Mouse (Mus musculus) liver, embryonic 13.5 days (tissue): Measurements from ENCODE around the gene Elk4. TPM values are rescaled to one million over a fixed set of nuclear protein-coding genes. Genes with fewer than 3 reads are reported as not detected.

Experiments used
- ATAC-seq: fragments of 200-750 bp; cut with Nextera tagmentation; 2 replicates; pipeline ENCODE4 v1.8.0; 2017; ENCODE audit warnings: low read depth, mild to moderate bottlenecking, moderate number of reproducible peaks, moderate library complexity
- DNase-seq: peaks from one replicate; pipeline ENCODE4 v3.0.0; 2022
- H3K27ac ChIP-seq: fragments of 300-500 bp; sonication (generic); 2 replicates; pipeline ENCODE4 v1.5.1; 2015; ENCODE audit warnings: moderate library complexity, mild to moderate bottlenecking, inconsistent platforms
- H3K27me3 ChIP-seq: fragments of 300-500 bp; sonication (generic); 2 replicates; pipeline ENCODE4 v1.6.1; 2015; ENCODE audit warnings: mild to moderate bottlenecking, inconsistent platforms
- H3K36me3 ChIP-seq: fragments of 300-500 bp; sonication (generic); 2 replicates; pipeline ENCODE4 v1.6.1; 2015; ENCODE audit warnings: mild to moderate bottlenecking, inconsistent platforms
- H3K4me1 ChIP-seq: fragments of 300-500 bp; sonication (generic); replicated peaks from 2 replicates; pipeline ENCODE4 v1.6.1; 2015; ENCODE audit warnings: inconsistent platforms
- H3K4me2 ChIP-seq: fragments of 300-500 bp; sonication (generic); 2 replicates; pipeline ENCODE4 v1.6.1; 2015; ENCODE audit warnings: inconsistent platforms, mild to moderate bottlenecking, moderate library complexity
- H3K4me3 ChIP-seq: fragments of 300-500 bp; sonication (generic); replicated peaks from 2 replicates; pipeline ENCODE4 v1.5.1; 2015; ENCODE audit warnings: mild to moderate bottlenecking, inconsistent platforms
- H3K9ac ChIP-seq: fragments of 300-500 bp; sonication (generic); 2 replicates; pipeline ENCODE4 v1.6.1; 2015; ENCODE audit warnings: mild to moderate bottlenecking, inconsistent platforms
- H3K9me3 ChIP-seq: fragments of 300-500 bp; sonication (generic); replicated peaks from 2 replicates; pipeline ENCODE4 v1.6.1; 2016; ENCODE audit warnings: inconsistent platforms
- WGBS: fragments of 180-500 bp; shearing (Covaris S2); methylation state at CpG from one replicate; pipeline ENCODE4 v1.1.7; 2015; ENCODE audit not compliant: insufficient replicate concordance; 5-methylcytosine and 5-hydroxymethylcytosine counted together
- polyA plus RNA-seq: library from polyadenylated mRNA; unstranded; fragments of >200 nt; fragmentation: Nextera tagmentation; extraction: Ambion mirVana; gene quantifications from 2 replicates; pipeline ENCODE4 v1.2.1, GENCODE M21; 2015

The Elk4 gene
- polyA plus RNA-seq, 1 experiment from 2014 or later: 9.5 TPM

DNA sequence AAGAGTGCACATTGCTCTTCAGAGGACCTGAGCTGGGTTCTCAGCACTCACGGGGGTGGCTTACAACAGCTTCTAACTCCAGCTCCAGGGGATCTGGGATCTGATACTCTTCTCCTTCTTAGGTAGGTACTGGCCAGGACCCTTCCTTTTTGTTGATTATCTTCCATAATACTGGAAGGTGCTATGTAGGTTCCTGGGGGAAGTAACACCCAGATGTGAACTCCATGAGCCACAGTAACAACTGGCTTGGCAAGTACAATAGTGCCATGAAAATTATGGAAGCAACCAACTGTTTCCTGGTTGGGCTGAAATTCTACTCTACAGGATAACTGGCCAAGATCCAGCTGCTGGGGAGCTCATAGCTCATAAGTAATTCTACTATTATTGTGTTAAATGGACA, 1.9 kb upstream of the Elk4 start:
- no peaks in the 10 kb centered on the region for H3K27me3 ChIP-seq
- no peak overlapping the region for H3K4me3 ChIP-seq
- WGBS: 85% methylated on average over 1 of the region's 1 CpGs
- peaks cover 39% of the 10 kb centered on the region for H3K4me1 ChIP-seq
- no peaks in the 10 kb centered on the region for H3K9me3 ChIP-seq
- DNase-seq: no peak
- no peak overlapping the region for H3K4me2 ChIP-seq
- H3K36me3 ChIP-seq: no peaks in the 10 kb centered on the region
- no peak overlapping the region for H3K27ac ChIP-seq
- no peak overlapping the region for H3K9ac ChIP-seq
- no peak for ATAC-seq

DNA sequence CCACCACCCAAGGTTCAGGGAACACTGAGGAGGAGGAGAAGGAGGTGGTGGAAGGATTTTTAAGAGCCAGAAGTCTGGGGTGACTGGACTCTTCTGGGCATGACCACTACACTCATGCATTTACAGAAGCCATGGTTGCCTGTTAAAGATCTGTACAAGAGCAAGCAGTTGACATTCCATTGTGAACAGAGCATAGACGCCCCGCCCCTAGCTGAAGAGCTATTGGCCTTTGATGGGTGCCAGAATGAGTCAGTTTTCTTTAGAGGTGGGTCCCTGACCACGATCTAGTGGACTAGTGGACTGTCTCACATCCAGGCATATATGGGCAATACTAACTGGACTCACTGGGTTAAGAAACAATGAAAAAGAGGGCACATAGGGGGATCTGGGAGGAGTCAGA, 1.4 kb upstream of the Elk4 start:
- WGBS: 66% methylated on average over 3 of the region's 3 CpGs
- H3K9ac ChIP-seq: no peak overlapping the region
- no peaks in the 10 kb centered on the region for H3K9me3 ChIP-seq
- peaks cover 45% of the 10 kb centered on the region for H3K4me1 ChIP-seq
- H3K27ac ChIP-seq: no peak overlapping the region
- ATAC-seq: no peak
- no peak overlapping the region for H3K4me3 ChIP-seq
- H3K27me3 ChIP-seq: no peaks in the 10 kb centered on the region
- H3K36me3 ChIP-seq: no peaks in the 10 kb centered on the region
- no peak overlapping the region for H3K4me2 ChIP-seq
- no peak for DNase-seq

DNA sequence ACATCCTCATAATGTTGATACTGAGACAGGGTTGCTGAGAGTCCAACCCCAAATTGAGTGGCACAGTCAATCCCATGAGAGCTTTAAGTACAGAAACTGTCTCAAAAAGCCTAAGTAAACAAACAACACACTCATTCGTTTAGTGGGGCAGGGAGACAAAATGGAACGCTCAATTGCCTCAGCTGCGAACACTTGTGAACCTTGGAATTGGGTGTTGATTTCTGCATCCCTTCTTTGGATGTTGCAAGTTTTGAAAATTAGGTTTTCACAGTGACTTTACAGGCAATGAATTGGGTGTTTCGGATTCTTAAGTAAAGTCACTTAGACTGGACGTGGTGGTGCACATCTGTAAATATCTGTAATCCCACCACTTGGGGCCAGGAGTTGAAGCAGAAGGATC, 686 bp upstream of the Elk4 start:
- Histone ChIP-seq H3K36me3 (no peaks in the 10 kb centered on the region), H3K27me3 (no peaks in the 10 kb centered on the region), H3K27ac (peak overlapping the region; percentile 97), H3K9ac (peak overlapping the region; percentile 86), H3K4me1 (peaks cover 51% of the 10 kb centered on the region), H3K9me3 (no peaks in the 10 kb centered on the region), H3K4me3 (peak overlapping the region; percentile 86), H3K4me2 (peak overlapping the region; percentile 91)
- WGBS: 35% methylated on average over 5 of the region's 5 CpGs
- DNase-seq (no peak), ATAC-seq (no peak)

GRCm38 (mm10) chr1:132007828-132008827, 721 bp downstream of the Elk4 start:
- H3K4me3 ChIP-seq: peak overlapping the region; percentile 86
- peak overlapping the region; percentile 86 for H3K9ac ChIP-seq
- peak overlapping the region; percentile 91 for H3K4me2 ChIP-seq
- peaks cover 60% of the 10 kb centered on the region for H3K4me1 ChIP-seq
- WGBS: under 1% methylated on average over 72 of the region's 72 CpGs
- H3K27me3 ChIP-seq: no peaks in the 10 kb centered on the region
- DNase-seq: peak; percentile 75
- ATAC-seq: peak; percentile 89
- peak overlapping the region; percentile 97 for H3K27ac ChIP-seq
- H3K36me3 ChIP-seq: peaks cover 6% of the 10 kb centered on the region; the same call in 1 of the 2 replicates
- H3K9me3 ChIP-seq: no peaks in the 10 kb centered on the region

DNA sequence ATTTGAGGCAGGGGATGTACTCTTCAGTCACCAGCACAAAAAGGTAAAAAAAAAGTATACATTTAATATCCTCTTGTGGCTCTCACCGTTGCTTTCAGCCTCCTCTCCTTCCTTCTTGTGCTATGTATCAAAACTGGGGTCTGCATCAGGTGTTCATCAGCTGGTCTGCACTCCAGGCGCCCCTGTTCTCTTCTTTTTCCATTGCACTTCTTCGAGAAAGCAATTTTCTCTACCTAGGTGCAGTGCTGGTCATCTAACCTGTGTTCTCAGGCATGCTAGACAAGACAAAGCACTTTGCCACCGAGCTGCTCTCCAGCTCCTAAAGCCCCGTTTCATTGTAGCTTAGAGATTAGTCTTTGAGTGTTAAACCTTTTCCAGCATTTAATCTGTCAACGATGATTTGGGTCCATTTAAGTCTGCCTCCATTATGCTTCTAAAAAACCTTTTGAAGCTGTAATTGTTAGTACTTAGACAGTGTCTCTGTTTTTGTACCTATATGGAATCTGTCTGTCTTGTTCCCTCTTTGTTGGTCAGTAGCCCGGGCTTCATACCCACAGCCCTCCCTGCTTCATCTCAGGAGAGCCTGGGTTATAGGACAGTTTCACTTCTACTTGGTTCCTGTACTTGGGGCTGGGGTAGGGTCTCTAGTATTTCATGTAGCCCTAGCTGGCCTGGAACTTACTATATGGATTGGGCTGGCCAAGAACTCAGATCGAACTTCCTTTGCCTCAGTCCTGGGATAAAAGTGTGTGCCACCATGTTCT, 1.7 kb downstream of the Elk4 start:
- no peak for ATAC-seq
- Histone ChIP-seq H3K27me3 (no peaks in the 10 kb centered on the region), H3K4me2 (peak overlapping the region; percentile 91), H3K9ac (peak overlapping the region; percentile 86), H3K27ac (peak overlapping the region; percentile 97), H3K36me3 (peaks cover 9% of the 10 kb centered on the region), H3K9me3 (no peaks in the 10 kb centered on the region), H3K4me3 (peak overlapping the region; percentile 86), H3K4me1 (peaks cover 60% of the 10 kb centered on the region)
- 19% methylated on average over 8 of the region's 8 CpGs for WGBS
- DNase-seq: no peak

DNA sequence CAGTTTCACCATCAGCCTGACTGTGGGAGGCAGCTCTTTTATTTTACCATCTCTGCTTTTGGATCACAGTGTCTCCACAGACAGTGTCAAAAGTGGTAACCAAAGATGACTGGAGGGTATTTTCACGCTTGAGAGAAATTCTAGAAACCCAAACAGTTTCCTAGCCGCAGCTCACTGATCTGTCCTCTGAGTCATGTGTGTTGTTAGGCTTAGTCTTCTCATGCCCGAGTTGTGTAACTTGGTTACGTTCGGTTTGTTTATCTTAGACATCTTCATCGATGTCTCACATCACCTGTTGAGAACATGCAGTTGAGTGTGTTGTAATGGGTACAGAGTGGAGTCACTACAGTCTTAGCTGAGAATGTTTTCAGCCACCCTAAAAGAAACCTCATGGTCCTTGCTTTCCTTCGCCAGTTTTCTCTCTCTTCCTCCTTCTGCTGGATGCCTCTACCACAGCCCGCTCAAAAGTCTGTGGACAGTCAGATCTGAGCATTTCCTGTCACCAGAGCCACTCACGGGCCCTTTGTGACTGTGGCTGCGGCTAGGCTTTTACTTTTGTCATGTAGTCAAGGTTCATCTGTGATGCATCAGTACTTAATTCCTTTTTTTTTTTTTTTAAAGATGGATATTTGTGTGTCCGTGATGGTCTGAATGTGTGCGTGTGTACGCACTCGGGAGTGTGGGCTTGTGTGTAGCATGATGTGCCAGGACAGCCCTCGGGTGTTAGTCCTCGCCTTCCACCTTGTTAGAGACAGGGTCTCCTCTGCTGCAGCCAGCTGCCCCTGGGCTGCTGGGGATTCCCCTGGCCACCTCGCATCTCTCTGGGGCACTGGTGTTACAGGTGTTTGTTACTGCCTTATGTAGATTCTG, 3.5 kb downstream of the Elk4 start:
- DNase-seq (no peak), ATAC-seq (no peak)
- peak overlapping the region; percentile 50; the same call in 1 of the 2 replicates for H3K9ac ChIP-seq
- H3K4me1 ChIP-seq: peaks cover 54% of the 10 kb centered on the region
- H3K27ac ChIP-seq: peak overlapping the region; percentile 50
- WGBS: 58% methylated on average over 17 of the region's 17 CpGs
- H3K9me3 ChIP-seq: no peaks in the 10 kb centered on the region
- H3K4me3 ChIP-seq: peak overlapping the region; percentile 22; the same call in 1 of the 2 replicates
- peak overlapping the region; percentile 43 for H3K4me2 ChIP-seq
- no peaks in the 10 kb centered on the region for H3K27me3 ChIP-seq
- peaks cover 26% of the 10 kb centered on the region for H3K36me3 ChIP-seq

GRCm38 (mm10) chr1:132011785-132012184, 4.4 kb downstream of the Elk4 start:
- Histone ChIP-seq H3K9ac (no peak overlapping the region), H3K4me3 (no peak overlapping the region), H3K4me1 (peaks cover 46% of the 10 kb centered on the region), H3K4me2 (no peak overlapping the region), H3K27me3 (no peaks in the 10 kb centered on the region), H3K9me3 (no peaks in the 10 kb centered on the region), H3K36me3 (peaks cover 31% of the 10 kb centered on the region), H3K27ac (no peak overlapping the region)
- no peak for DNase-seq
- 70% methylated on average over 2 of the region's 2 CpGs for WGBS
- ATAC-seq: no peak

GRCm38 (mm10) chr1:132012861-132013260, 5.5 kb downstream of the Elk4 start:
- Histone ChIP-seq H3K27ac (no peak overlapping the region), H3K4me2 (no peak overlapping the region), H3K4me3 (no peak overlapping the region), H3K9me3 (no peaks in the 10 kb centered on the region), H3K27me3 (no peaks in the 10 kb centered on the region), H3K9ac (no peak overlapping the region), H3K4me1 (peaks cover 44% of the 10 kb centered on the region), H3K36me3 (peaks cover 41% of the 10 kb centered on the region)
- DNase-seq (no peak), ATAC-seq (no peak)
- 87% methylated on average over 8 of the region's 8 CpGs for WGBS

DNA sequence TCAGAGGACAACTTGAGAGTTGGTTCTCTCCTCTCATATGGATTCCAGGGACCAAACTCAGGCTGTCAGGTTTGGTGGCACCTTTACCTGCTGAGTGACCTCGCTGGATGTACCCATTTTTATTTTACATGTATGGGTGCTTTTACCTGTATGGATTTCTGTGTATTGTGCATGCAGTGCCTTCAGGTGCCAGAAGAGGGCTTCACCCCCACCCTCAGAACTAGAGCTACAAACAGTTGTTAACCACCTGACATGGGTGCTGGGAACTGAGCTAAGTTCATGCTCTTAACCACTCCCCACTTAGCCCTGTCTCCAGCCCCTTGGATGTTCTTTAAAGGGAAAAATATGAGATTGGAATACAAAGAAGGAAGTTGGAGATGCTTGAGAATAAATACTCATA, 7.4 kb downstream of the Elk4 start:
- no peak for DNase-seq
- WGBS: 85% methylated on average over 1 of the region's 1 CpGs
- Histone ChIP-seq H3K9me3 (no peaks in the 10 kb centered on the region), H3K4me2 (no peak overlapping the region), H3K27ac (no peak overlapping the region), H3K36me3 (peaks cover 60% of the 10 kb centered on the region), H3K4me1 (peaks cover 33% of the 10 kb centered on the region), H3K9ac (no peak overlapping the region), H3K27me3 (no peaks in the 10 kb centered on the region), H3K4me3 (no peak overlapping the region)
- ATAC-seq: no peak

DNA sequence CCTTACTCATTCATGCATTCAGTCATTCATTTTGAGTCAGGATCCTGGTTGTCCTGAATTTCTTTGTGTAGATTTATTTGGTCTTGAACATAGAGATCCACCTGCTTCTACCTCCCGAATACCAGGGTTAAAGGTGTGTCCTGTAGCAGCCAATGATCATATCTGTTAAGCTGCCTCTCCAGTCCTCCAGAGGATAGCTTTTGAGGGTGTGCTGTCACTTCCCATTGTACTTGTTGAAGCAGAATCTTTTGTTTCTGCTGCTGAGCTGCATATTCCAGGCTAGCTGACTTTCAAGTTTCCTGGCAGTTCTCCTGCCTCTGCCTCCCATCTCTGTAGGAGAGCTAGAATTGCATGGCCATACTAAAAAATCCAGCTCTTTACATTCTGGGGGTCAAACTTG, 9.3 kb downstream of the Elk4 start:
- H3K4me3 ChIP-seq: no peak overlapping the region
- ATAC-seq: no peak
- no peak overlapping the region for H3K27ac ChIP-seq
- no peak overlapping the region for H3K4me2 ChIP-seq
- H3K4me1 ChIP-seq: peaks cover 18% of the 10 kb centered on the region
- 86% methylated on average over 1 of the region's 1 CpGs for WGBS
- H3K27me3 ChIP-seq: no peaks in the 10 kb centered on the region
- DNase-seq: no peak
- no peaks in the 10 kb centered on the region for H3K9me3 ChIP-seq
- peaks cover 77% of the 10 kb centered on the region for H3K36me3 ChIP-seq
- no peak overlapping the region for H3K9ac ChIP-seq

DNA sequence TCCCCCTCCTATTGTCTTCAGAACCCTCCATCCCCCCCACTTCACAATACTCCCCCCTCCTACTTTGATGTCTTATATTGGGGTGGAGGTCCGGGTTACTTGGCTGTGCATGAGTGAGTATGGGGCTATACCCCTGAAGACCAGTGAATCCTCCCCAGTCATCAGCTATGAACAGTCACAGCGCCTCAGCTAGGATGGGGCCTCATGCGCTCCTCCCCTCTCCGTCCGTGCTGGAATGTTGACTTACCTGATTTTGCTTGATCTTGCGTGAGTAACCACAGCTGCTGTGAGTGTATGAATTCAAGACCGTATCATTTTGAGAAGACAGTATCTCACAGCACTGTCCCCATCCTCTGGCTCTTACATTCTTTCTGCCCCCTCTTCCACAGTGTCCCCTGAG, 12.5 kb downstream of the Elk4 start:
- Histone ChIP-seq H3K9ac (no peak overlapping the region), H3K4me3 (no peak overlapping the region), H3K36me3 (peaks cover 87% of the 10 kb centered on the region), H3K4me1 (peaks cover 13% of the 10 kb centered on the region), H3K4me2 (no peak overlapping the region), H3K27ac (no peak overlapping the region), H3K9me3 (no peaks in the 10 kb centered on the region), H3K27me3 (no peaks in the 10 kb centered on the region)
- no peak for ATAC-seq
- whole genome bisulfite sequencing: 90% methylated on average over 7 of the region's 7 CpGs
- no peak for DNase-seq
